Mouse (Mus musculus) forebrain, postnatal 0 days (tissue): ENCODE results near the gene Hadh. TPM values are rescaled to one million over a fixed set of nuclear protein-coding genes. Genes with fewer than 3 reads are reported as not detected.

Experiments used
- ATAC-seq: fragments of 200-750 bp; cut with Nextera tagmentation; 2 replicates; pipeline ENCODE4 v1.8.0; 2017; ENCODE audit warnings: mild to moderate bottlenecking, moderate library complexity
- DNase-seq: peaks from one replicate; pipeline ENCODE4 v3.0.0-alpha.2; 2015
- H3K27ac ChIP-seq: fragments of 300-500 bp; sonication (generic); 2 replicates; pipeline ENCODE4 v1.5.1; 2014; ENCODE audit warnings: low read depth, mild to moderate bottlenecking, antibody characterized with exemption, low read length, moderate library complexity, mixed read lengths
- H3K27me3 ChIP-seq: fragments of 300-500 bp; sonication (generic); 2 replicates; pipeline ENCODE4 v1.6.1; 2014; ENCODE audit warnings: mild to moderate bottlenecking, low read length, mixed read lengths; ENCODE audit not compliant: insufficient read depth
- H3K36me3 ChIP-seq: fragments of 300-500 bp; sonication (generic); 2 replicates; pipeline ENCODE4 v1.6.1; 2014; ENCODE audit warnings: mild to moderate bottlenecking, moderate library complexity; ENCODE audit not compliant: insufficient read depth
- H3K4me1 ChIP-seq: fragments of 300-500 bp; sonication (generic); 2 replicates; pipeline ENCODE4 v1.6.1; 2014; ENCODE audit warnings: antibody characterized with exemption; ENCODE audit not compliant: insufficient read depth
- H3K4me2 ChIP-seq: fragments of 300-500 bp; sonication (generic); 2 replicates; pipeline ENCODE4 v1.6.1; 2014; ENCODE audit warnings: low read depth, mild to moderate bottlenecking, moderate library complexity
- H3K4me3 ChIP-seq: fragments of 300-500 bp; sonication (generic); 2 replicates; pipeline ENCODE4 v1.5.1; 2014; ENCODE audit warnings: low read depth, low read length, mixed read lengths
- H3K9ac ChIP-seq: fragments of 300-500 bp; sonication (generic); 2 replicates; pipeline ENCODE4 v1.6.1; 2014; ENCODE audit warnings: mild to moderate bottlenecking
- H3K9me3 ChIP-seq: fragments of 300-500 bp; sonication (generic); 2 replicates; pipeline ENCODE4 v1.6.1; 2016; ENCODE audit warnings: low read length
- CTCF ChIP-seq: sonication (generic); IDR thresholded peaks from 2 replicates; pipeline ENCODE4 v1.5.1; 2016; ENCODE audit warnings: antibody characterized with exemption, control low read depth, low read depth
- WGBS: fragments of 180-500 bp; shearing (Covaris S2); extraction: QIAGEN DNeasy Blood & Tissue Kit; methylation state at CpG from one replicate; pipeline ENCODE4 v1.1.7; 2014; 5-methylcytosine and 5-hydroxymethylcytosine counted together
- polyA plus RNA-seq: library from polyadenylated mRNA; unstranded; fragments of >200 nt; fragmentation: Nextera tagmentation; extraction: Ambion mirVana; gene quantifications from 2 replicates; pipeline ENCODE4 v1.2.1, GENCODE M21; 2015
- total RNA-seq: library from RNA; depleted of rRNA; stranded (reverse); fragments of >200 nt; gene quantifications from 2 replicates; pipeline ENCODE4 v1.2.3, GENCODE M21; 2014

Gene Hadh
- total and polyA plus RNA-seq, 2 experiments from 2014 or later, result 21.0 to 33.0 TPM

DNA sequence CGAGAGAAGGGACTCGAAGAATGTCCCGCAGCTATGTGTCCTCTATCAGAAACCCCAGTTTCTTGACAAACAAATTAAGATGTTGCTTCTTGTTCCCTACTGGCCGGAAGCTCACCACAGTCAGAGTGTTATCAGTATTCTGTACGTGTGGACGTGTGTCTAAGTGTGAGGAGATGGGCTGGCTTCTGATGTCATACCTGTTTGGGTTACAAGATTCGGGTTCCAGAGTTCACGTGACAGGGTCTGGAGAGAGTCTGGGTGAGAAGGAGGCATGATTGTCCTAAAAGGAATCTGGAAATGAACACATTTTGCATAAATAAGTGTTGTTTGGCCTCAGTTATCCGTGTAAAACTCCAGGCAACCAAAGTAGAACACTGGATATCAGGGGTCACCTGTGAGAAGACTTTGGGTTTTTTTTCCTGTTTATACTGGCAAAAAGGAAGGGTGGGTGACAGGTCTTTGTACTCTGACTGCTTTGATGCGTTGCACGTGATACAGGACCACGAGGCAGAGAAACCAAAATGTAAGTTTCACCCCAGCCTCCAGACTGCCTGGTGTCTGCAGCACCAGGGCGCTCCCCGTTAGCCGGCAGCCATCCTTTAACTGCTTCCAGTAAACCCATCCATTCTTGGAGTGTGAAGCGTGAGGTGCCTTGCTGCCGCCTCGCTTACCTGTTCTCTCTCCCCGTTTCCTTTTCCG lies 72.2 kb downstream of the Hadh start:
- H3K9ac ChIP-seq, result no peak overlapping the region
- no peaks in the 10 kb centered on the region for H3K4me1 ChIP-seq
- H3K9me3 ChIP-seq, result no peaks in the 10 kb centered on the region
- WGBS, result 62% methylated on average over 20 of the region's 20 CpGs
- no peak for TF ChIP-seq CTCF
- H3K4me2 ChIP-seq, result peak overlapping the region; percentile 29
- no peaks in the 10 kb centered on the region for H3K36me3 ChIP-seq
- no peaks in the 10 kb centered on the region for H3K27me3 ChIP-seq
- DNase-seq, result peak; percentile 24
- no peak; the same call in 1 of the 2 replicates for ATAC-seq
- H3K27ac ChIP-seq, result no peak overlapping the region
- H3K4me3 ChIP-seq, result no peak overlapping the region

DNA sequence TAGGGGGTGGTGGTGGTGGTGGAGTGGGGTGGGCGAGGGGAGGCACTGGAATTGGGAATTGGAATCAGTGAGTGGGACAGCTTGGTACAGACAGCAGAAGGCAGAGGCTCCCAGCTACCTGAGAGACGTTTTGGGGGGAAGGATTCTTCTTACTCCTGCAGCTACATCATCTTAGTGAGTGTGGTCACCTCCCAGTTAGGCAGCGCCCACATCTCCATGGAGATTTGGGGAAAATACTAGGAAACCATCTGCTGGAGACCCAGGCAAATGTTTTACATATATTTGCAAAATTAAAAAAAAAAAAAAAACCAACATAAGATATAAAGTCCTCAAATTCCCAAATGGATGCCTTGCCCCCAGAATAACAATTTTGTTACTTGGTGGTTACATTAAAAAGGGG lies 72.9 kb downstream of the Hadh start:
- 73% methylated on average over 3 of the region's 3 CpGs for WGBS
- Histone ChIP-seq H3K36me3 (no peaks in the 10 kb centered on the region), H3K4me1 (no peaks in the 10 kb centered on the region), H3K4me2 (no peak overlapping the region), H3K27ac (peak overlapping the region; percentile 46; the same call in 1 of the 2 replicates), H3K9ac (no peak overlapping the region), H3K4me3 (no peak overlapping the region), H3K27me3 (no peaks in the 10 kb centered on the region), H3K9me3 (no peaks in the 10 kb centered on the region)
- peak; percentile 77 for ATAC-seq
- TF ChIP-seq CTCF, result no peak
- peak; percentile 52 for DNase-seq

- Histone ChIP-seq H3K4me2 (no peak overlapping the region), H3K27me3 (no peaks in the 10 kb centered on the region), H3K4me3 (no peak overlapping the region), H3K9ac (no peak overlapping the region), H3K9me3 (no peaks in the 10 kb centered on the region), H3K4me1 (no peaks in the 10 kb centered on the region), H3K36me3 (no peaks in the 10 kb centered on the region), H3K27ac (no peak overlapping the region)
- WGBS, result 69% methylated on average over 8 of the region's 8 CpGs
- no peak for DNase-seq
- ATAC-seq, result no peak
- TF ChIP-seq CTCF, result no peak
These were observed 75.3 kb downstream of the Hadh start for GRCm38 (mm10) chr3:131196507-131197019.

DNA sequence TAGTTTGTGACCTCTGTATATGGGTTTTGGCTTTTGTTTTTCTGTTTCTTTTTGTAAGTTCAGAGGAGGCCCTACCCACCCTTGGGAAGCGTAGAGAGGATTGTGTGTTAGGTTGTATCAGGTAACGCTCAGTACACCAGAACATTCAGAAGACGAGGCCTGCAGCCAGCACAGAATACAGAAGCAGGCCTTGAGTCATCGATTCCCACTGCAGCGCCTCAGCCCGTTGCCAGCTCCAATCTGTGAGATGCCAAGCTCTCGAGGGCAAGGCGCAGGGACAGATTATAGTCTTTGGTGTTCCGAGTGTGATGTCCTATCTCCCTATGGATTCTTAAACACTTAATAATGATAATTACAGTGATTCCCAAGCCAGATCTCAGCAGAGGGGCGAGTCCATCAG lies 75.9 kb downstream of the Hadh start:
- ATAC-seq (no peak), DNase-seq (no peak)
- Histone ChIP-seq H3K4me2 (no peak overlapping the region), H3K36me3 (no peaks in the 10 kb centered on the region), H3K9me3 (no peaks in the 10 kb centered on the region), H3K27ac (no peak overlapping the region), H3K9ac (no peak overlapping the region), H3K4me3 (no peak overlapping the region), H3K27me3 (no peaks in the 10 kb centered on the region), H3K4me1 (no peaks in the 10 kb centered on the region)
- WGBS, result 47% methylated on average over 10 of the region's 10 CpGs
- TF ChIP-seq CTCF, result no peak

DNA sequence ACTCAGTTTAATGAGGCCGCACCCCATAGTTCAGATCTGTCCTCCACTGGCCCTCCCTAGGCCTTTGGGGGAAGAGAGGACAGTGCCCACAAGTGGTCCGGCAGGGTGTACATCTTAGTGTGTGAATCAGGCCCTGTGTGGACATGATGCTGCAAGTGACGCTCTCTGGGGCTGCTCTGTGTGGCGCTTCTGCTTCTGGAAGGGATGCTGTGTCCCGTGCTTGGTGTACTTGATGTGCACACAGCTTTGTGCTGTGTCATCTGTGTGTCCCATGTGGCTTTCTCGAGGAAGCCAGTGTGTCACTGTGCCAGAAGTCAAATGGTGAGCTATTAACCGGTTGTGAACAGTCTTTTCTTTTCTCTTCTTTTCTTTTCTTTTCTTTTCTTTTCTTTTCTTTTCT lies 80.4 kb downstream of the Hadh start:
- peak; percentile 23; the same call in 1 of the 2 replicates for ATAC-seq
- H3K27me3 ChIP-seq, result no peaks in the 10 kb centered on the region

GRCm38 (mm10) chr3:131190671-131191367 lies 81.1 kb downstream of the Hadh start:
- ATAC-seq, result no peak
- H3K9me3 ChIP-seq, result no peaks in the 10 kb centered on the region
- no peak overlapping the region for H3K27ac ChIP-seq
- no peaks in the 10 kb centered on the region for H3K36me3 ChIP-seq
- H3K27me3 ChIP-seq, result no peaks in the 10 kb centered on the region
- no peak overlapping the region for H3K4me2 ChIP-seq
- no peak for TF ChIP-seq CTCF
- 77% methylated on average over 19 of the region's 19 CpGs for WGBS
- H3K4me3 ChIP-seq, result no peak overlapping the region
- no peak overlapping the region for H3K9ac ChIP-seq
- DNase-seq, result no peak
- no peaks in the 10 kb centered on the region for H3K4me1 ChIP-seq

More for the DNA sequence above, 80.4 kb downstream of the Hadh start:
- H3K27ac ChIP-seq, result no peak overlapping the region
- H3K9ac ChIP-seq, result no peak overlapping the region
- TF ChIP-seq CTCF, result no peak; the same call in 1 of the 2 replicates
- no peak for DNase-seq
- WGBS, result 71% methylated on average over 7 of the region's 7 CpGs
- H3K9me3 ChIP-seq, result no peaks in the 10 kb centered on the region
- H3K4me3 ChIP-seq, result no peak overlapping the region
- H3K4me1 ChIP-seq, result no peaks in the 10 kb centered on the region
- H3K4me2 ChIP-seq, result no peak overlapping the region
- H3K36me3 ChIP-seq, result no peaks in the 10 kb centered on the region

DNA sequence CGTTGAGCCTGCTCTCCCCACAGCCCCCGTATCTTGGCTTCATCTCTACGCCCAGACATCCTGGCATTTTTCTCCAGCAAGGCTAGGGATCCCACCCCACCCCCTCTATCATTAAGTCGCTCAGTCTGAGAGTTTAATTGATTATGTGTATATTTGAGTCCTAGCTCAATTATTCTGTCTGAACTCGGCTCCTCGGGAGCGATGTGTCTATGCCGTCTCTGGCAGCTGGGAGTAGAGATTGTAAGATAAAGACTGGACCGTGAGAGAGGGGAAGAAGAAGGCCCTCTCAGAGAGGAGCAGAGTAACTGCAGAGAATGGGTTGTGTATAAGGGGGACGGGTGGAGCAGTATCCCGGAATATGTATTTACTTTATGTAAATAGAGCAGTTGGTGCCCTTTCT lies 81.7 kb downstream of the Hadh start:
- no peak overlapping the region for H3K9ac ChIP-seq
- H3K4me3 ChIP-seq, result no peak overlapping the region
- no peak overlapping the region for H3K4me2 ChIP-seq
- WGBS, result 40% methylated on average over 11 of the region's 11 CpGs
- DNase-seq (no peak), ATAC-seq (0 out of 2 replicates have a peak, but pooled peaks have one; percentile 12)
- no peak for TF ChIP-seq CTCF
- H3K27ac ChIP-seq, result no peak overlapping the region
- H3K4me1 ChIP-seq, result no peaks in the 10 kb centered on the region
- H3K9me3 ChIP-seq, result no peaks in the 10 kb centered on the region
- H3K27me3 ChIP-seq, result no peaks in the 10 kb centered on the region
- no peaks in the 10 kb centered on the region for H3K36me3 ChIP-seq
